Mouse (Mus musculus) heart, postnatal 0 days (tissue): Measurements from ENCODE around the gene Psmd8. TPM values are rescaled to one million over a fixed set of nuclear protein-coding genes. Genes with fewer than 3 reads are reported as not detected.

Experiments used
- ATAC-seq: fragments of 200-750 bp; cut with Nextera tagmentation; 2 replicates; pipeline ENCODE4 v1.8.0; 2017; ENCODE audit warnings: low read depth, moderate number of reproducible peaks, moderate library complexity; ENCODE audit not compliant: insufficient read depth
- DNase-seq: peaks from one replicate; pipeline ENCODE4 v3.0.0-alpha.2; 2016; ENCODE audit warnings: low spot score
- H3K27ac ChIP-seq: fragments of 300-500 bp; sonication (generic); 2 replicates; pipeline ENCODE4 v1.5.1; 2014; ENCODE audit warnings: low read depth, mild to moderate bottlenecking
- H3K27me3 ChIP-seq: fragments of 300-500 bp; sonication (generic); 2 replicates; pipeline ENCODE4 v1.6.1; 2014; ENCODE audit warnings: low read length, mixed read lengths; ENCODE audit not compliant: control insufficient read depth, insufficient read depth
- H3K36me3 ChIP-seq: fragments of 300-500 bp; sonication (generic); replicated peaks from 2 replicates; pipeline ENCODE4 v1.6.1; 2014; ENCODE audit warnings: low read length, mixed read lengths; ENCODE audit not compliant: control insufficient read depth, insufficient read depth
- H3K4me1 ChIP-seq: fragments of 300-500 bp; sonication (generic); 2 replicates; pipeline ENCODE4 v1.6.1; 2014; ENCODE audit warnings: antibody characterized with exemption; ENCODE audit not compliant: control insufficient read depth, insufficient read depth
- H3K4me2 ChIP-seq: fragments of 300-500 bp; sonication (generic); 2 replicates; pipeline ENCODE4 v1.6.1; 2014; ENCODE audit warnings: low read depth, mild to moderate bottlenecking, low read length, moderate library complexity
- H3K4me3 ChIP-seq: fragments of 300-500 bp; sonication (generic); 2 replicates; pipeline ENCODE4 v1.5.1; 2014; ENCODE audit warnings: low read depth, low read length
- H3K9ac ChIP-seq: fragments of 300-500 bp; sonication (generic); replicated peaks from 2 replicates; pipeline ENCODE4 v1.6.1; 2014; ENCODE audit warnings: low read depth, low read length, mixed read lengths
- H3K9me3 ChIP-seq: fragments of 300-500 bp; sonication (generic); replicated peaks from 2 replicates; pipeline ENCODE4 v1.6.1; 2016; ENCODE audit warnings: low read length; ENCODE audit not compliant: control insufficient read depth
- CTCF ChIP-seq: IDR thresholded peaks from 2 replicates; pipeline ENCODE4 v1.5.1; 2016; ENCODE audit warnings: antibody characterized with exemption, control low read depth, low read depth
- EP300 ChIP-seq: IDR thresholded peaks from 2 replicates; pipeline ENCODE4 v1.6.1; 2016; ENCODE audit warnings: antibody characterized with exemption, low read depth
- whole genome bisulfite sequencing: fragments of 180-500 bp; shearing (Covaris S2); extraction: QIAGEN DNeasy Blood & Tissue Kit; methylation state at CpG from one replicate; pipeline ENCODE4 v1.1.7; 2014; 5-methylcytosine and 5-hydroxymethylcytosine counted together
- polyA plus RNA-seq: library from polyadenylated mRNA; unstranded; fragments of >200 nt; fragmentation: Nextera tagmentation; extraction: Ambion mirVana; gene quantifications from 2 replicates; pipeline ENCODE4 v1.2.1, GENCODE M21; 2015
- total RNA-seq: library from RNA; depleted of rRNA; stranded (reverse); fragments of >200 nt; gene quantifications from 2 replicates; pipeline ENCODE4 v1.2.3, GENCODE M21; 2014; ENCODE audit warnings: low replicate concordance

The Psmd8 gene
- total and polyA plus RNA-seq, 2 experiments from 2014 or later, result 255 to 296 TPM

DNA sequence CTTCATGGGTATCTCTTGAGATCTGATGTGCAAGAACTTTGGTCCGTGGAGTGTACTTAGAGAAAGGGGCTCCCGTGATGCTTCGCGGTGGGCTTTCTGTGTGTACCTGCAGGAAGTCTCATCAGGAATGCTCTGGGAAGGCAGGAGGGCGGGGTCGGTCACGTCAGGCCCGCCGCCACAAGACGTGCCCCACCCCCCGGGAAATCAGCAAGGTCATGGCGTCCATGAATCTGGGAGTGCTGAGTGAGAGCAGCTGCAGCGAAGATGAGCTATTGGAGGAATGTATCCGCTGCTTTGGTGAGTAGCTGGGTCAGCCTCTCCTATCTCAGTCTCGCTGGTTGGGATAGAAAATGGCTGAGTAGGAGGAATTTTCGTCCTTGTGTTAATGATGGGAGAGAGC lies 43.1 kb downstream of the Psmd8 start:
- Histone ChIP-seq H3K4me2 (no peak overlapping the region), H3K9ac (no peak overlapping the region), H3K9me3 (no peaks in the 10 kb centered on the region), H3K27ac (no peak overlapping the region), H3K4me1 (no peaks in the 10 kb centered on the region), H3K27me3 (peaks cover 8% of the 10 kb centered on the region), H3K4me3 (no peak overlapping the region), H3K36me3 (no peaks in the 10 kb centered on the region)
- 27% methylated on average over 16 of the region's 16 CpGs for WGBS
- no peak for TF ChIP-seq EP300
- no peak for TF ChIP-seq CTCF
- DNase-seq (no peak), ATAC-seq (no peak)

DNA sequence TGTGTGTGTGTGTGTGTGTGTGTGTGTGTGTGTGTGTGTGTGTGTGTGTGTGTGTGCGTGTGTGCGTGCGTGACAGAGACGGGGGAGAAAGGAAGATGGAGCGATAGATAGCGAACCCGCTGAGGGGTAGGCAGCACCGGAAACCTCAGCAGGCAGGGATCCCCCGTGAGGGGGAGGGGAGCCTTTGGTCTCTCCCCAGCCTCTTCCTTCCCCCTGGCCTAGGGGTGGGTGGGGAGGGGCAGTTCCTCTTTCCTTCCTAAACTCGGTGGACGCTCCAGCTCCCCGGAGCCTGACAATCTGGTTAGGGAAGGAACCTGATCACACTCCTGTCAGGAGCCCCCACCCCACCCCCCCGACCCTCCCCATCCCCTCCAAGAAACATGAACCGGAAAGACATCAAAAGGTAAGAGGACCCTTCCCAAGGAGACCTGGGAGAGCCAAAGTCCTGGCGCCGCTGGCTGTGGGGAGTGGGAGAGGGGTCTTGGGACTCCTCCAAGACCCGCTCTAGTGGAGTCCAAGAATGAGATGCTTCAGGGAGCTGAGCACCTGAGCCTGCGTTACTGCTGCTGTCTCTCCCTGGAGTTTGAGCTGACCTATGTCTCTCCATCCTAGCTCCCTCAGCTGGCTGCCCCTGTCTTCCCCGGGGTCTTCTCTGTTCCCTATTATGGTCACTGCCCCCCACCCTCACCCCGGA lies 45.7 kb downstream of the Psmd8 start, which contains the start of gene Rasgrp4:
Gene Rasgrp4 (plus strand): TSS at position 159 of the 694 bp plus-strand sequence.
- Histone ChIP-seq H3K36me3 (no peaks in the 10 kb centered on the region), H3K4me1 (no peaks in the 10 kb centered on the region), H3K4me3 (peak within 1 kb of the TSS; percentile 31; the same call in 1 of the 2 replicates), H3K27ac (no peak within 1 kb of the TSS), H3K9ac (no peak within 1 kb of the TSS), H3K27me3 (peaks cover 8% of the 10 kb centered on the region), H3K4me2 (peak within 1 kb of the TSS; percentile 46), H3K9me3 (no peaks in the 10 kb centered on the region)
- no peak for TF ChIP-seq EP300
- WGBS, result under 1% methylated on average over 16 of the region's 20 CpGs
- ATAC-seq (no peak), DNase-seq (no peak)

DNA sequence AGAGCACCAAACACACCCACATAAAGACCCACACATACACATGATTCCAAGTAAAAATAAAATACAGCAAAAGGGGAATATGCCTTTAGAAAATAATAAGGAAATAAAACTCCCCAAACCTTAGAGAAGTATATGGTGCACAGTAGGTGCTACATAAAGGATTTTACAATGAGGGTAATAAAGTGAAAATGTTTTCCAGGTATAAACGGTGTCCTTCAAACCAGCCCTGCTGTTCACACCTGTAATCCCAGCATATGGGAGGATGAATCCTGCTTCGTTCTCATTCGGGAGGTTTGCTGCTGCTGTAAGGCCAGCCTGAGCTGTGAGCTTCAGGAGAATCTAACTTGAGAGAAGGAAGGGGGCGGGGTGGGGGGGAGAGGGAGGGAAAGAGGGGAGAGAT lies 46.3 kb downstream of the Psmd8 start:
- DNase-seq (no peak), ATAC-seq (no peak)
- no peak overlapping the region for H3K27ac ChIP-seq
- H3K4me3 ChIP-seq, result no peak overlapping the region
- H3K27me3 ChIP-seq, result peaks cover 8% of the 10 kb centered on the region
- WGBS, result 7% methylated on average over 4 of the region's 4 CpGs
- no peaks in the 10 kb centered on the region for H3K9me3 ChIP-seq
- TF ChIP-seq CTCF (no peak), EP300 (no peak)
- H3K9ac ChIP-seq, result no peak overlapping the region
- H3K4me2 ChIP-seq, result peak overlapping the region; percentile 46; the same call in 1 of the 2 replicates
- no peaks in the 10 kb centered on the region for H3K36me3 ChIP-seq
- no peaks in the 10 kb centered on the region for H3K4me1 ChIP-seq

DNA sequence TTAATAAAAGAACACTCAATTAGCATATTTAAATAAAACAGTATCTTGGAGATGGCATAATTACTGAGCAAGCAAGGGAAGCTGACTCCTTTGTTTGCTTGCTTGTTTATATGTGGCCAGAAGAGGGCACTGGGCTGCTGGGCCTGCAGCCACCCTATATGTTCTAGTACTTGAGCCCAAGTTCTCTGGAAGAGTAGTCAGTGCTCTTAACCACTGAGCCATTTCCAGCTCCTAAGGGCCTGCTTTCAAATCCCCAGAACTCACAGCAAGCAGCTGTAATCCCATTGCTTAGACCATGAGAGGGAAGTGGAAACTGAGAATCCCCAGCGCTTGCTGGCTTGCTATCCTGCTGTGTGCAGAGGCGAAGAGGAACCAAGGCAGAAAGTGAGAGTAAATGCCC lies 51.8 kb downstream of the Psmd8 start:
- Histone ChIP-seq H3K27me3 (peaks cover 10% of the 10 kb centered on the region; the same call in 1 of the 2 replicates), H3K4me2 (no peak overlapping the region), H3K4me1 (0 out of 2 replicates have a peak, but pooled peaks cover 7% of the 10 kb centered on the region), H3K9me3 (no peaks in the 10 kb centered on the region), H3K27ac (no peak overlapping the region), H3K9ac (no peak overlapping the region), H3K4me3 (no peak overlapping the region), H3K36me3 (no peaks in the 10 kb centered on the region)
- WGBS, result 71% methylated on average over 2 of the region's 2 CpGs
- TF ChIP-seq EP300 (no peak), CTCF (peak; percentile 64)
- DNase-seq (peak; percentile 28), ATAC-seq (no peak)

DNA sequence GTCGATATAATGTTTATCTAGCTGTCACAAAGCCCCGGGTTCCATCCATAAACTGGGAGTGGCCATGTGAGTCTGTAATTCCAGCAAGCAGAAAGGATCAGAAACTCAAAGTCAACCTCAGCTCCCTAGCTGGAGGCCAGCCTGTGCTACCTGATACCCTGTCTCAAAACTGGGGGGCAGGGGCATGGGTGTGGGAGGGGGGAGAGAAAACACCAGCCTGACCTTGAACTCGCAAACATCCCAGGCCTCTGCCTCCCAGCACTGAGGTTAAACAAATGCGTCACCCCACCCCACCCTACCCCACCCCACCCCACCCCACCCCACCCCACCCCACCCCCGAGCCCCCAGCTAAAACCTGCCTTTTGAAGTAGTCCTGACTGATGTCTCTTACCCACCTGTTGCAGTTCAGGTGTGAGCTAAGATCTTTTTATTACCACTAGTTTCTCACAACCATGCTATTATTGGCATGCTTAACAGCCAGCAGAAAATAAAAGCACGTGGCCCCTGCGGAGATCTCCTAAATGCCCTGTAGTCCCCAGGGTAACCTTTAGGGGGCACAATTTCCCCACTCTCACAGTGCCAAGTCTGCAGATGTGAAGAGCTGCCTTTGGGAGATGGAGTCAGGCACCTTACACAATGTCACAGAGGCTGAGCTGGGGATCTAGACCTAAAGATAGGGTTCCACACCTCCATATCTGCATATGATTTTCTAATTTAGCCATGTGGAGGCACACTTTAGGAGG lies 54.2 kb downstream of the Psmd8 start:
- no peak overlapping the region for H3K4me2 ChIP-seq
- H3K27me3 ChIP-seq, result peaks cover 10% of the 10 kb centered on the region; the same call in 1 of the 2 replicates
- H3K27ac ChIP-seq, result no peak overlapping the region
- ATAC-seq (no peak), DNase-seq (peak; percentile 11)
- H3K4me3 ChIP-seq, result no peak overlapping the region
- H3K36me3 ChIP-seq, result no peaks in the 10 kb centered on the region
- H3K4me1 ChIP-seq, result 0 out of 2 replicates have a peak, but pooled peaks cover 7% of the 10 kb centered on the region
- no peak for TF ChIP-seq EP300
- TF ChIP-seq CTCF, result peak; percentile 48
- no peak overlapping the region for H3K9ac ChIP-seq
- WGBS, result 23% methylated on average over 7 of the region's 7 CpGs
- H3K9me3 ChIP-seq, result no peaks in the 10 kb centered on the region
